Mouse (Mus musculus): ENCODE data around the gene Adgrg1.

Adgrg1 gene

DNA sequence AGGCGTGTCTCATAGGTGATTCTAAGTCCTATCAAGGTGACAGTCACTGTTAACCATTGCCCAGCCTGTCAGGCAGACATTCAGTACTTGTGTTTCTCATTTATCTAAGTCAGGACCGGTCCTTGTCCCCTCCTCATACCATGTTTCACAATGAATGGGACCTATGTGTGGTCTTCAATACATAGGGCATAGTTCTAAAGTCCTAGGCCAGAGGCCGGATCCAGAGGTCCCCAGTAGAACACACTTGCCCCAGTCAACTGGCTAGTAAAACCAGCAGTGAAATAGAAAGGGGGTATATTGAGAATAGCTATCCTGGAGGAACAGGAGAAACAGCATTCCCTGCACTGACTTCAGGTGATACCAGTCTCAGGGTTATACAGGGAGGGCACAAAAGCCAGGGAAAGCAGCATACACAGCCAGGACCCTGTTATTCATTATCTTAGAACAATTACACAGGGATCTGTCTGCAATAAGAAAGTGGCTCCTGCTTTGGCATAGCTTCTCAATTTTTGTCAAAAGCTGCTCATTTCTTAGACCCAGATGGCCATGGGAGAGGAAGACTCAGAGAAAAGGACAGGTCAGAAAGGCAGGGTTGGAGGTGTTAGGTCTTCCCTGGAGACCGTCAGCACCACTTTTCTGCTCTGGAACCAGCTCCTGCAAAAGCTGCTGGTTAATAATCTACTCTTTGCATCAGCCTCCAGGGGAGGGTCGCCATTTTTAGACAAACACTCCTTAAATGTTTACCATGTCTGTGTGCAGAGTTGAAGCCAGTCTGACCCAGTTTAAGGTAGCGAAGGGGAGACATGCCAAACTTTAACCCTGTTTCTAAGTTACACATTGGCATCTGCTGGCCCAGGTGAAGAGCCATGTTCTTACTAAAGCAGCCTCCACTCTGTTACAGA lies 67.6 kb downstream of the Adgrg1 start:
- DNase-seq, result no peak

DNA sequence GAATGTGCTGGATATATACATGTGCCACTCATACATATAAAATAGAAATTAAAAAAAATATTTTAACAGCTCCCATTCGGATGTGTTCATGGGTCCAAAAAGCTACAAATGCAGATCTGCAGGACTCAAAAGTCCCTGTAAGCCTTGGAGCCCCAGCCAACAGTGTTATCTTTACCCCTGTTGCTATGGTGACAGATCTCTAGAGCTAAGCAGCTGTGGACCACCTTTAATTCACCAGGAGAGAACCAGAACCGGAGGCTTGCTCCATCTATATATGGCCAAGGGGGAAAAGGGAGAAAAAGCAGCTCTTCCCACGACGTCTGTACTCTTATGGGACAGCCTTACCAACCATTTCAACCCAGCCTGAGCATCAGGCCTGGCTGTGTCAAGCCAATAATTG lies 70.3 kb downstream of the Adgrg1 start:
- DNase-seq, result no peak

DNA sequence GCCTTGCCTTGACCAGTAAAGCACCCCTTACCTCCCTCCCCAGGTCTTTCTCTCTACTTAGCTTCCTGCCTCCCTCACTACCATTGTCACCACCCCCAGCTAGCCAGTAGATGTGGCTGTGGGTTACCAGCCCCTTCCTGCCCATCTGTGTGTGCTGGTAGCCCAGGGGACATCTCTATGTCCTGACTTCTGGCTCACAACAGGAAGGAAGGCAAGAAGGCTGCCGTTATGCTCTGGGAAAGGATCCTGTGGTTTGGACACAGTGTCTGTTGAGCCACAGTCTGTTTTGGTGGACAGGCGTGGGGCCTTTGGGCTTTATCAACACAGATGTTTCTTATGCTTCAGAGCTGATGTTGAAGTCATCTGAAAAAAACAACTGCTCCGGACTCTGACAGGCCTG lies 72.4 kb downstream of the Adgrg1 start:
- DNase-seq, result no peak

DNA sequence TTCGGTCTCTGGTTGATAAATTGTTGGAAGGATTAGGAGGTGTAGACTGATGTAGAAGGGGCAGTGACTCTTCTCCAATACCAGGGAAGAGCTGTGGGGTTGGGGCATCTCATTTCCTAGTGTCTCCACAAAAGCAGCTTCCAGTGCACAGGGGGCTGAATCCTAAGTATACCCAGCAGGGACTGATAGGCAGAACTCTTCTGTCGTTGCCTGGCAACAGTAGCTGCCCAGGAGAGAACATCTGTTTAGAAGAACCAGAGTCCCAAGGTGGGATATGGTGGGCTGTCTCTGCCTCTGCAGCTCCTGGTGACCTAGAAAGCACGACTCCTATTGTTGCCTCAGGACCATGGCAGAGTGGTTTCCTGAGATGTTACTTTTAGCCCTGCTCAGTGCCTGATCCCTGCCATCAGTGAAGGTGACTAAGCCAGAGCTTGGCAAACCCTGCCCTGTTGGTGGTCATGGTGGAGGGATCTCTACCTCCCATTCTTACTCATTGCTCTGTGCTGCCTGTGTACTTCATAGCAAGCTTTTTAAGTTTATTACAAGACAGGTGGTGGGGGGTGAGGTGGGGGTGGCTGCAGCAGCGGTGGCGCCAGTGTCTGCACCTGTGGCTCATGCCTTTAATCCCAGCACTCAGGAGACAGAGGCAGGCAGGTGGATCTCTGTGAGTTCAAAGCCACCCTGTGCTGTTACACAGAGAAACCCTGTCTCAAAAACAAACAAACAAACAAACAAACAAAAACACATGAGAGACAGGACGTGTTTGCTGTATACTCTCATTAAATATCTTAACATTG lies 73.5 kb downstream of the Adgrg1 start:
- DNase-seq, result no peak

DNA sequence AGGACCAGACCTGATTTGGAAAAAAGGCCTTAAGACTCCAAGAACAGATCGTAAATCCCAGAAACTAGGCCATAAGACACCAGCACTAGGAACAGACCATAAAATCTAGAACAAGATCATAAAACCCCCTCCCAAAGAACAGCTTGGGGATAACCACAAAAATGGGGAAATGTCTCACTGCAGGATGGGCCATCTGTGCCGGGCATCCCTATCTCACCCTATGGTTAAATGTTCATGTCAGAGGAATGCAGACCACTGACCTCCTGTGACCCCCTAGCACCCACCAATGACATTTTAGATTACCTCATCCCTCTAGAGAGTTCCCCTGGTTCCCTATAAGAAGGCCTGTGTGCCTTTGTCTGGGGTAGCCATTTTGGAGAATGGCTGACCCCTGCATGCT lies 75.1 kb downstream of the Adgrg1 start:
- no peak for DNase-seq

DNA sequence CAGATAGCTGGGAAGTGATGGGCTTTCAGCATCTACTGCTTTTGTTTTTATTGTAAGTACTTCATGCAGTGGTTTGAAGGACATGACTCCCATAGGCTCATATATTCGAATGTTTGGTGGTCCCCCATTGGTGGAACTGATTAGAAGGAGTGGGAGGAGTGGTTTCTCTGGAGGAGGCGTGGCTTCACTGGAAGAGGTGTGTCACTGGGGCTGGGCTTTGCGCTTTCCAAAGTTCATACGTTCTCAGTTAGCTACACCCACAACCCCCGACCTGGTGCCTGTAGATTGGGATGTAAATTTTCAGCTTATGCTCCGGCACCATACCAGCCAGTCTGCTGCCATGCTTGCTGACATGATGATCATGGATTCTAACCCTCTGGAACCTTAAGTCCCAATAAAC lies 79.9 kb downstream of the Adgrg1 start:
- no peak for DNase-seq

DNA sequence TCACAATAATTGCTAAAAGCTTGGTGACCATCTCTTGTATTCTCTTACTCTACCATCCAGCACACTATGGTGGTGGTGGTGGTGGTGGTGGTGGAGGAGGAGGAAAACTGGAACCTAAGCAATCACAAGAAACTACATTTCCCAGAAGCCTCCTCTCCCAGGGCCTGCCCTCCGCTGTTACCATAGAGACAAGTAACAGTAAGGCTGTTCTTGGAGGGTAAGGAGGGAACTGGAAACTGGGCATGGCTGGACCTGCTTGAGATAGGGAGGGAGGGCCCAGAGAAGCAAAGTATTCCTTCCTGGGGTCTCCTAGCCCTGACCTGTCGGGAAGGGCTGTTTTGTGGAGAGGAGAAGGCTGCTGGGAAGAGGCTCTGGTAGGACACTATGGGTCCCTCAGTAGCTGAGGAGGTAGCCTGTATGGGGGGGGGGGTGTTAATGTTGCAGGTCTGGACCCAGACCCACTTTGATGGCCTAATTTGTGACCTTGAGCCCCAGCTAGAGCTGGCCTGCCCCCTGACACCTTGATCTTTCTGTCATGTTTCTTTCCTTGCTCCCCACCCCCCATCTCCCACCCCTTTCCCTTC lies 80.5 kb downstream of the Adgrg1 start, which contains the start of gene Drc7:
Drc7 (plus strand) TSS at position 177 of the 584 bp plus-strand sequence.
- no peak for DNase-seq

DNA sequence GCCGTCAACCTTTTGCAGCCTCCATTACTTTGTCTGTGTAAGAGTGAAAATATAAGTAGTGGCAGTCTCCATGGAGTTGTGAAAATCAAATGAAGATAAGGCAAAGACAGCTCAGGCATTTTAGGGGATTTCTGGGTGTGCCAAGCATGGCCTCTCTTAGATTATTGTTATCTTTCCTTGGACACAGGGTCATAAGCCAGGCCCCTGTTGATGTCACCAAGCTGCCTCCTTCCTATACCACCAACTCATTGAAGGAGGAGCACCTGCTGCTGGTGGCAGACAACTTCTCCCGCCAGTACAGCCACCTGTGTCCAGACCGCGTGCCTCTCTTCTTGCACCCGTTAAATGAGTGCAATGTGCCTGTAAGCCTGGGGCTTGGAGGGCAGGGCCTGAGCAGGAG lies 81.9 kb downstream of the Adgrg1 start:
- no peak for DNase-seq

DNA sequence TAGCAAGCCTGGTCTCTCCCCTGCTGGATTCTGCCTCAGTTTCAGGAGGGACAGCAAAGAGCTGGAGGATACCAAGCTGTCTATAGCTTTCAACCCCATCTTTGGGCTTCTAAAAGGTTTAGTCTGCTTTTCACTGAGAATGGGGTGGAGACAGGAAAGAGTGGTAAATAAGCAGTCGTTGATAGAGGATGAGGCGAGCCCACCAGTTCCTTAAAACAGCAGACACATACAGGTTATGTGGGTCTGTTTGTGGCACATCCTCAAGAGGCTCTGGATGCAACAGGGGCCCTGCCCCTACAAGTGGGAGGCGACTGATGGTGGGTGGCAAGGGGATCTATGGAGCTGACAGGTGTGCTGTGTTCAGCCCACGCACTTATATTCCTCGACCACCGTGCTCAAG lies 84.1 kb downstream of the Adgrg1 start:
- DNase-seq, result no peak

DNA sequence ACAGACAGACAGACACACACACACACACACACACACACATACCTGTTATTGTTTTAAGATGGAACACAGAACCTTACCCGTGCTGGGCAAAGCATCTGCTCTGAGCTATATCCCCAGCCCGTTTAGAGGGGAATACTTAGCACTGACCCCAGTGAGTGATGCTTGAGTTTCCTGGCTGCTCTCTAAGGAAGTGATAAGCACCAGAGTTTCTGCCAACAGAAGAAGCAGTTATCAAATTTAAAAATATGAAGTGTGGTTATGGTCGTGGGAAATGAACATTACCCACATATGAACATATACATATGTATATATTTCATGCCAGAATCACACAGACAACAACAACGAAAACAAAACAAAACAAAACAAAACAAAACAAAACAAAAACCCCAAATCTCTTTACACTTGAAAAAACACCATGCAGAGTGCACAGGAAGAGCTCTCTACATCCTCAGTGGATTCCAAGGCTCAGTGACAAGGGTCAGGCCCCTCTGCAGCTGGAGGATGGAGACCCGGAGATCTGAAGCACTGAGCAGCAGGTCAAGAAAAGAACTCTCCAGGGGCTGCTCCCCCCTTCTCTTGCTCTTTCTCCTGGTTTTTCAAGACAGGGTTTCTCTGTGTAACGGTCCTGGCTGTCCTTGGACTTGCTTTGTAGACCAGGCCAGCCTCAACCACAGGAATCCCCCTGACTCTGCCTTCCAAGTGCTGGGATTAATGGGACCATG lies 85.4 kb downstream of the Adgrg1 start:
- no peak for DNase-seq

All from right cerebral cortex, postnatal 25 days (tissue).